8 mouse cellular contexts compared by ENCODE assay signal in genomic region chr7:3664524-3665214, GRCm38 (mm10). TPM values are rescaled to one million over a fixed set of nuclear protein-coding genes. Genes with fewer than 3 reads are reported as not detected.
A peak's percentile ranks its signal among the peaks of the same experiment; 100 is the strongest.
DNase-seq lines count a peak whose midpoint lies in the region; ATAC-seq and TF ChIP-seq lines count a peak whose summit lies in the region.

No protein-coding gene starts in this region.

- TF ChIP-seq EP300 in stomach, postnatal 0 days (optimal IDR thresholded peaks at IDR 0.05): no peak

- TF ChIP-seq CTCF in stomach, postnatal 0 days (IDR thresholded peaks at IDR 0.05; ENCODE audit: low read depth): no peak

- H3K27ac ChIP-seq in heart, embryonic 11.5 days (ENCODE audit: low read depth, low read length): peak overlapping the region; percentile 91
- peak overlapping the region; percentile 88 for H3K27ac ChIP-seq in embryonic facial prominence, embryonic 14.5 days (replicated peaks; ENCODE audit: low read depth, low read length)
- H3K27ac ChIP-seq in lung, embryonic 15.5 days: peak overlapping the region; percentile 72
- peak overlapping the region; percentile 91 for H3K27ac ChIP-seq in stomach, postnatal 0 days (replicated peaks)

- no peaks in the 10 kb centered on the region for H3K9me3 ChIP-seq in heart, embryonic 11.5 days (replicated peaks; ENCODE audit: control insufficient read depth, low read length)
- no peaks in the 10 kb centered on the region for H3K9me3 ChIP-seq in embryonic facial prominence, embryonic 14.5 days (ENCODE audit: control insufficient read depth, low read length)
- no peaks in the 10 kb centered on the region for H3K9me3 ChIP-seq in lung, embryonic 15.5 days
- no peaks in the 10 kb centered on the region for H3K9me3 ChIP-seq in stomach, postnatal 0 days (ENCODE audit: control insufficient read depth, low read length)

- H3K9ac ChIP-seq in heart, embryonic 11.5 days (ENCODE audit: low read depth, low read length): peak overlapping the region; percentile 93
- peak overlapping the region; percentile 85 for H3K9ac ChIP-seq in embryonic facial prominence, embryonic 14.5 days (ENCODE audit: low read depth, low read length)
- H3K9ac ChIP-seq in lung, embryonic 15.5 days: peak overlapping the region; percentile 65
- peak overlapping the region; percentile 78 for H3K9ac ChIP-seq in stomach, postnatal 0 days (ENCODE audit: low read length)

- WGBS in heart, embryonic 11.5 days (ENCODE audit: insufficient replicate concordance): 29% methylated on average over 15 of the region's 15 CpGs
- 27% methylated on average over 15 of the region's 15 CpGs for WGBS in embryonic facial prominence, embryonic 14.5 days
- 26% methylated on average over 15 of the region's 15 CpGs for WGBS in lung, embryonic 15.5 days
- 26% methylated on average over 15 of the region's 15 CpGs for WGBS in stomach, postnatal 0 days

- no peaks in the 10 kb centered on the region for H3K27me3 ChIP-seq in heart, embryonic 11.5 days (ENCODE audit: control insufficient read depth, insufficient read depth, low read length)
- no peaks in the 10 kb centered on the region for H3K27me3 ChIP-seq in embryonic facial prominence, embryonic 14.5 days (replicated peaks; ENCODE audit: control insufficient read depth, insufficient read depth, low read length)
- H3K27me3 ChIP-seq in lung, embryonic 15.5 days: no peaks in the 10 kb centered on the region
- H3K27me3 ChIP-seq in stomach, postnatal 0 days (ENCODE audit: control insufficient read depth, insufficient read depth, low read length): no peaks in the 10 kb centered on the region

- peak overlapping the region; percentile 61 for H3K4me2 ChIP-seq in heart, embryonic 11.5 days
- peak overlapping the region; percentile 78 for H3K4me2 ChIP-seq in embryonic facial prominence, embryonic 14.5 days (ENCODE audit: low read depth, low read length)
- H3K4me2 ChIP-seq in lung, embryonic 15.5 days: peak overlapping the region; percentile 69
- peak overlapping the region; percentile 63 for H3K4me2 ChIP-seq in stomach, postnatal 0 days (replicated peaks; ENCODE audit: low read depth)

- peak overlapping the region; percentile 76 for H3K4me3 ChIP-seq in heart, embryonic 11.5 days (ENCODE audit: low read depth, low read length)
- peak overlapping the region; percentile 77 for H3K4me3 ChIP-seq in embryonic facial prominence, embryonic 14.5 days (ENCODE audit: low read depth, low read length)
- peak overlapping the region; percentile 55 for H3K4me3 ChIP-seq in lung, embryonic 15.5 days
- peak overlapping the region; percentile 64 for H3K4me3 ChIP-seq in stomach, postnatal 0 days (ENCODE audit: low read depth, low read length)

- ATAC-seq in heart, embryonic 11.5 days (replicated peaks; ENCODE audit: insufficient number of reproducible peaks, low FRiP score, low TSS enrichment): peak; percentile 29; the same call in 1 of the 2 replicates
- peak; percentile 24 for ATAC-seq in embryonic facial prominence, embryonic 14.5 days (ENCODE audit: low read depth)
- ATAC-seq in lung, embryonic 15.5 days (ENCODE audit: borderline replicate concordance, extremely low read depth, low FRiP score, low TSS enrichment): peak; percentile 12; the same call in 1 of the 2 replicates
- peak; percentile 47 for ATAC-seq in stomach, postnatal 0 days (ENCODE audit: low FRiP score, low TSS enrichment)

- peaks cover 21% of the 10 kb centered on the region for H3K36me3 ChIP-seq in heart, embryonic 11.5 days (ENCODE audit: control insufficient read depth, insufficient read depth, low read length)
- H3K36me3 ChIP-seq in embryonic facial prominence, embryonic 14.5 days (ENCODE audit: control insufficient read depth, insufficient read depth, low read length): peaks cover 40% of the 10 kb centered on the region
- H3K36me3 ChIP-seq in lung, embryonic 15.5 days: peaks cover 35% of the 10 kb centered on the region
- peaks cover 22% of the 10 kb centered on the region for H3K36me3 ChIP-seq in stomach, postnatal 0 days (ENCODE audit: control insufficient read depth, insufficient read depth, low read length)

- DNase-seq in heart, adult 11 months: no peak
- DNase-seq in embryonic facial prominence, embryonic 14.5 days (ENCODE audit: low spot score): peak; percentile 19
- DNase-seq in kidney, adult 18-20 months: peak; percentile 50
- DNase-seq in stomach, postnatal 0 days (ENCODE audit: low spot score): peak; percentile 53
- no peak for DNase-seq in gastrocnemius, postnatal 36 days
- DNase-seq in gastrocnemius, adult 18-20 months (ENCODE audit: low spot score): no peak

- peaks cover 20% of the 10 kb centered on the region for H3K4me1 ChIP-seq in heart, embryonic 11.5 days (ENCODE audit: control insufficient read depth, insufficient read depth, low read length)
- H3K4me1 ChIP-seq in embryonic facial prominence, embryonic 14.5 days (ENCODE audit: control insufficient read depth, insufficient read depth, low read length): peaks cover 13% of the 10 kb centered on the region
- H3K4me1 ChIP-seq in lung, embryonic 15.5 days: peaks cover 35% of the 10 kb centered on the region
- no peaks in the 10 kb centered on the region for H3K4me1 ChIP-seq in stomach, postnatal 0 days (replicated peaks; ENCODE audit: control insufficient read depth, insufficient read depth)

- intact Hi-C loops in gastrocnemius, postnatal 36 days (cut with DNase I): no loop called here

RNA-seq across cellular contexts. Expression of gene Leng1, which starts 1.0 kb away (rescaled TPM):
- polyA plus RNA-seq in heart, embryonic 11.5 days (2014; fragmentation: Nextera tagmentation; extraction: Ambion mirVana): 16.3 and 16.6 TPM in 2 replicates
- polyA plus RNA-seq in embryonic facial prominence, embryonic 14.5 days (2014; fragmentation: Nextera tagmentation; extraction: Ambion mirVana): 13.1 and 13.4 TPM in 2 replicates
- polyA plus RNA-seq in lung, embryonic 15.5 days (2015; fragmentation: Nextera tagmentation; extraction: Ambion mirVana): 15.0 and 15.8 TPM in 2 replicates
- 10.6 and 11.7 TPM in 2 replicates for polyA plus RNA-seq in stomach, postnatal 0 days (2015; fragmentation: Nextera tagmentation; extraction: Ambion mirVana)
- total RNA-seq in gastrocnemius, postnatal 36 days (2021): 1 to 10 TPM; 3.3 to 6.1 TPM
- 1 to 10 TPM; 4.6 to 5.6 TPM for total RNA-seq in gastrocnemius, adult 18-20 months (2021)

RNA-seq across cellular contexts. Expression of gene Tmc4, which starts 12.7 kb away (rescaled TPM):
- polyA plus RNA-seq in heart, embryonic 11.5 days (2014; fragmentation: Nextera tagmentation; extraction: Ambion mirVana): 5.7 and 6.2 TPM in 2 replicates
- polyA plus RNA-seq in embryonic facial prominence, embryonic 14.5 days (2014; fragmentation: Nextera tagmentation; extraction: Ambion mirVana): 6.1 and 7.6 TPM in 2 replicates
- polyA plus RNA-seq in lung, embryonic 15.5 days (2015; fragmentation: Nextera tagmentation; extraction: Ambion mirVana): 21.7 and 25.5 TPM in 2 replicates
- polyA plus RNA-seq in stomach, postnatal 0 days (2015; fragmentation: Nextera tagmentation; extraction: Ambion mirVana): 70.1 and 77.4 TPM in 2 replicates
- total RNA-seq in gastrocnemius, postnatal 36 days (2021): under 1 TPM; 0.43 to 0.94 TPM
- under 1 TPM; 0.17 to 0.34 TPM for total RNA-seq in gastrocnemius, adult 18-20 months (2021)

RNA-seq across cellular contexts. Expression of gene Cnot3, which starts 19.6 kb away (rescaled TPM):
- polyA plus RNA-seq in heart, embryonic 11.5 days (2014; fragmentation: Nextera tagmentation; extraction: Ambion mirVana): 42.2 and 43.5 TPM in 2 replicates
- 50.7 and 51.0 TPM in 2 replicates for polyA plus RNA-seq in embryonic facial prominence, embryonic 14.5 days (2014; fragmentation: Nextera tagmentation; extraction: Ambion mirVana)
- 51.4 TPM in 2 replicates for polyA plus RNA-seq in lung, embryonic 15.5 days (2015; fragmentation: Nextera tagmentation; extraction: Ambion mirVana)
- 19.7 and 20.0 TPM in 2 replicates for polyA plus RNA-seq in stomach, postnatal 0 days (2015; fragmentation: Nextera tagmentation; extraction: Ambion mirVana)
- 10 to 100 TPM; 13.3 to 19.8 TPM for total RNA-seq in gastrocnemius, postnatal 36 days (2021)
- total RNA-seq in gastrocnemius, adult 18-20 months (2021): 10 to 100 TPM; 16.3 to 18.5 TPM

RNA-seq across cellular contexts. Expression of gene Tsen34, which starts 28.0 kb away (rescaled TPM):
- polyA plus RNA-seq in heart, embryonic 11.5 days (2014; fragmentation: Nextera tagmentation; extraction: Ambion mirVana): 173 and 197 TPM in 2 replicates
- 244 and 268 TPM in 2 replicates for polyA plus RNA-seq in embryonic facial prominence, embryonic 14.5 days (2014; fragmentation: Nextera tagmentation; extraction: Ambion mirVana)
- polyA plus RNA-seq in lung, embryonic 15.5 days (2015; fragmentation: Nextera tagmentation; extraction: Ambion mirVana): 296 and 312 TPM in 2 replicates
- polyA plus RNA-seq in stomach, postnatal 0 days (2015; fragmentation: Nextera tagmentation; extraction: Ambion mirVana): 143 TPM in 2 replicates
- 10 to 100 TPM; 26.6 to 27.9 TPM for total RNA-seq in gastrocnemius, postnatal 36 days (2021)
- 10 to 100 TPM; 27.3 to 31.9 TPM for total RNA-seq in gastrocnemius, adult 18-20 months (2021)

RNA-seq across cellular contexts. Expression of gene Mboat7, which starts 28.7 kb away (rescaled TPM):
- polyA plus RNA-seq in heart, embryonic 11.5 days (2014; fragmentation: Nextera tagmentation; extraction: Ambion mirVana): 23.9 and 30.2 TPM in 2 replicates
- 44.5 and 45.6 TPM in 2 replicates for polyA plus RNA-seq in embryonic facial prominence, embryonic 14.5 days (2014; fragmentation: Nextera tagmentation; extraction: Ambion mirVana)
- polyA plus RNA-seq in lung, embryonic 15.5 days (2015; fragmentation: Nextera tagmentation; extraction: Ambion mirVana): 49.8 and 51.4 TPM in 2 replicates
- 27.1 and 28.3 TPM in 2 replicates for polyA plus RNA-seq in stomach, postnatal 0 days (2015; fragmentation: Nextera tagmentation; extraction: Ambion mirVana)
- 10 to 100 TPM in 1 of 2 experiments, 1 to 10 TPM in 1; 8.4 to 10.2 TPM for total RNA-seq in gastrocnemius, postnatal 36 days (2021)
- 1 to 10 TPM; 7.6 to 8.1 TPM for total RNA-seq in gastrocnemius, adult 18-20 months (2021)

Comparison
In these comparisons a context has a peak if more than half of its experiments do, and no peak if none do; other contexts are left out.
1. DNase-seq: peak in embryonic facial prominence, embryonic 14.5 days (single experiment), kidney, adult 18-20 months (single experiment) and stomach, postnatal 0 days (single experiment); none in heart, adult 11 months (single experiment), gastrocnemius, postnatal 36 days (0 of 2) and gastrocnemius, adult 18-20 months (single experiment).
2. Peak in every context shown above with its lines, with median percentiles within 50 percentile points of each other: ATAC-seq, H3K27ac ChIP-seq, H3K4me2 ChIP-seq, H3K4me3 ChIP-seq and H3K9ac ChIP-seq.